Mouse (Mus musculus) ES-E14 (cell line): Measurements from ENCODE around the gene Fbxo21.

ENCODE experiments used
- ZC3H11A ChIP-seq: IDR thresholded peaks from 2 replicates; pipeline ENCODE4 v1.6.1; 2012; ENCODE audit warnings: low read depth, mild to moderate bottlenecking, inconsistent platforms, low read length, borderline replicate concordance
- ZNF384 ChIP-seq: IDR thresholded peaks from 2 replicates; pipeline ENCODE4 v1.6.1; 2012; ENCODE audit warnings: low read depth, low read length, inconsistent platforms

GRCm38 (mm10) chr5:118031059-118031458 is 54.5 kb downstream of the Fbxo21 start:
- no peak for TF ChIP-seq ZNF384
- TF ChIP-seq ZC3H11A: no peak
